Mouse (Mus musculus) adrenal gland, adult (tissue): ENCODE data around the gene Stab1.

Experiments used
- DNase-seq, 2 experiments: peaks; one replicate each; pipeline ENCODE4 v3.0.0; 2022 to 2023; ENCODE audit warnings: low spot score in 1 of 2; ENCODE audit not compliant: inconsistent age in 2 of 2

Gene Stab1

GRCm38 (mm10) chr14:31133023-31133665, 35.3 kb downstream of the Stab1 start:
- no peak for DNase-seq

- no peak for DNase-seq
Measured at GRCm38 (mm10) chr14:31132491-31132975, 35.9 kb downstream of the Stab1 start.

- DNase-seq = peak; percentile 39 to 63
Measured at GRCm38 (mm10) chr14:31132031-31132430, 36.4 kb downstream of the Stab1 start.

GRCm38 (mm10) chr14:31131272-31131821, 37.1 kb downstream of the Stab1 start:
- peak in 1 of 2 experiments; percentile 68 for DNase-seq

- peak; percentile 91 to 95 for DNase-seq
Measured at GRCm38 (mm10) chr14:31130236-31131220, 37.9 kb downstream of the Stab1 start, which contains the start of gene Nt5dc2. Nt5dc2 (plus strand) TSS chr14:31131053.

- peak in 1 of 2 experiments; percentile 49 for DNase-seq
Measured at GRCm38 (mm10) chr14:31129326-31130235, 38.9 kb downstream of the Stab1 start.

GRCm38 (mm10) chr14:31128826-31129219, 39.6 kb downstream of the Stab1 start, which contains the start of gene Smim4:
Smim4 (minus strand) TSS chr14:31128956.
- DNase-seq = peak; percentile 98

- DNase-seq = peak; percentile 79 to 91
Measured at GRCm38 (mm10) chr14:31128101-31128825, 40.2 kb downstream of the Stab1 start.

- DNase-seq = no peak
Measured at GRCm38 (mm10) chr14:31126826-31127225, 41.6 kb downstream of the Stab1 start.

GRCm38 (mm10) chr14:31125106-31126075, 43.0 kb downstream of the Stab1 start:
- peak in 1 of 2 experiments; percentile 66 for DNase-seq

- no peak for DNase-seq
Measured at GRCm38 (mm10) chr14:31115522-31115921, 52.9 kb downstream of the Stab1 start.

GRCm38 (mm10) chr14:31114011-31114410, 54.4 kb downstream of the Stab1 start:
- no peak for DNase-seq

- no peak for DNase-seq
Measured at GRCm38 (mm10) chr14:31112187-31112586, 56.3 kb downstream of the Stab1 start.

GRCm38 (mm10) chr14:31110613-31111012, 57.8 kb downstream of the Stab1 start:
- DNase-seq = no peak

- no peak for DNase-seq
Measured at GRCm38 (mm10) chr14:31105156-31105555, 63.3 kb downstream of the Stab1 start.

GRCm38 (mm10) chr14:31089918-31090317, 78.5 kb downstream of the Stab1 start:
- no peak for DNase-seq
